Mouse (Mus musculus): ENCODE measurements around the gene Kat6b.
"Not testable (repeated sequence)": the region's sequence is repeated elsewhere in the genome, so short reads cannot be mapped to it uniquely, and the experiment has no call there.

Gene Kat6b

DNA sequence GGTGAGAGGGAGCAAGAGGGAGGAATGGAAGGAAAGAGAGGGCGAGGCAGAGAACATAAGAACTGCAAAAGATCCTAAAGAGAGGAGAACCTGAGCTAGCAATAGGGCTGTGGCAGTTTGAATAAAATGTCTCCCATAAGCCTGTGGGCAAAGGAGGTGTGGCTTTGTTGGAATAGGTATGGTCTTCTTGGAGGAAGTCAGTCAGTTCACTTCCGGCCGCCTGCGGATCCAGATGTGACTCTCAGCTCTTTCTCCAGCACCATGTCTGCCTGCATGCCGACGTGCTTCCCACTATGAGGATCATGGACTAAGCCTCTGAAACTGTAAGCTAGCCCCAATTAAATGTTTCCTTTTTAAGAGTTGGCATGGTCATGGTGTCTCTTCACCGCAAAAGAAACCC, at the start of gene Kat6b:
Kat6b (plus strand) TSS at position 204 of the 400 bp plus-strand sequence.
- no peak for DNase-seq (ENCODE audit: low spot score)

DNA sequence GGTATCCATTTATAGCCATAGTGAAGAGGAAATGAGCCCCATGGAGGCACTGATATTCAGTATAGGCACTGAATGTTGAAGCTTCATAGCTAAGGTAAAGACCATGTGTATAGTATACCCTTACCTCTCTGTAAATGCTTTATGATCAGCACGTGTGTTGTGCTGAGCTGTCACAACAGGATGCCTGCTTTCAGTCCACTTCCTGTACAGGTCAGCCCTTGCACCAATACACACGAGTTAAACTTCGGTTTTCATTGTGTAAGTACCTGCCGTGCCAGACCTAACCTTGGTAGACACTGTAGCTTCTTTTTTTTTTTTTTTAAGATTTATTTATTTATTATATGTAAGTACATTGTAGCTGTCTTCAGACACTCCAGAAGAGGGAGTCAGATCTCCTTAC, 47.8 kb upstream of the Kat6b start:
- DNase-seq (ENCODE audit: low spot score), result no peak

DNA sequence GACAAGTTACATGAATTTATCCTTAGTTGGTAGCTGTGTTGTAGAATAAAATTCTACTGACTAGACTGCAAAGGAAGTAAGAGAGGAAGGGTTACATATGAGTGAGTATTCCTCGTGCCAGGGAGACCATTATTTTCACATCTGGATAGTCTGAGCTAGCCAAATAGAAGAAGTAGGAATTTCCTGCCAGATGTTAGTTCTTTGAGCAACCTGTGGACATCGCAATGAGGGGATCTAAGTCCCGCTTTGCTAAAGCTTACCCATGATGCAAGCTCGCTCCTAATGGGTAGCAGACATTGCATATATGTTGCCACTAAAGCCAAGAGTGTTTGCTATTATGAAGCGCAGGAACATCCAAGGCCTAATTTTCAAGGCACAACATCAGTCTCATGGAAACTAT, 47.2 kb upstream of the Kat6b start:
- no peak for DNase-seq (ENCODE audit: low spot score)

DNA sequence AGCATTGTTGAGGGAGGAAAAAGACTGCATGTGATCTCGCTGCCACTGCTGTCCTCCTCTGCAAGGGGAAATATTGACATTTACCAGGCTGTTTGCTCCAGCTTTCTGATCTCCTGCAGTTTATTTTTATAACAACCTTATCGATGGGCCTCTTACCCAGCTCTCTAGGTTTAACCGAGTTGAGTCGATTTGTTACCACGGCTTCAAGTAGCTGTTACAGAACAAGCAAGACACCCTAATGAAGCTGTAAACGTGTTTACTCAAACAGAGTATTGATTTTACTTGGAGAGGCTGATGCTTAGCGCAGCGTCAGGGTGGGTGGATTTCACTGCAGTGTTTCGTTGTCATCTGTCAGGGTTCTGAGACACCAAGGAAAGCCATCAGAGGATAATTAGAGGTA, 46.5 kb upstream of the Kat6b start:
- DNase-seq (ENCODE audit: low spot score), result no peak

DNA sequence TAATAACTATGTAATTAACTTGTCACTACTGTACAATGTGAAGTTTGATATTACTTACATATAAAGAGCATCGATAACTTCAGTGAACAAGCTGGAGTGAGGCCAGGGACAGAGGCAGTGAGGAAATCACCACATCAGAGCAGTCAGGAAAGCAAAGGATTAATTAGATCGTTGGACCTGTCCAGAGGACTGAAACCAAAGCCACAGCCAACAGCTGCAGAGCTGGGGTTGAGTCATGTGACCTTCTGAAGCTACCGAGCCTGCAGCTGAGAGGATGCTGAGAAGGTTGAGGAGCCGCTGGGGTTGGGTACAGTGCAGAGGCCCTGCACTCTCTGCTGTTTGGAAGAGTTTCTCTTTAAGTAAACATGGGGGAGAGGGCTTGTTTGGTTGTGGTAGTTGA, 41.4 kb upstream of the Kat6b start:
- no peak for DNase-seq (ENCODE audit: low spot score)

DNA sequence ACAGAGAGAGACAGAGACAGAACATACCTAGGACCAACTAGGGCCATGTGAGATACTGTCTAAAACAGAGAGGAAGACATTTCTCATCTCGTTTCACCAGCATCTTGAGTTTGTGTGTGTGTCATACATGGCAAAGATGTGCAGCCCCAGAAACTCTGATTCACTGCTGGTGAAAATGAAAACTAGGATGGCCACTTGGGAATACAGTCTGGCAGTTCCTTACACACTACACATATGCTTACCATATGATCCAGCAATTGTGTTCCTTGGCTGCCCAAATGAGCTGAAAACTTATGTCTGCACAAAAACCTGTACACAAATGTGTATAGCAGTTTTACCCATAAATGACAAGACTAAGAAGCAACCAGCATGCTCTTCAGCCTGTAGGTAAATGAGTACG, 40.7 kb upstream of the Kat6b start:
- DNase-seq (ENCODE audit: low spot score), result no peak

DNA sequence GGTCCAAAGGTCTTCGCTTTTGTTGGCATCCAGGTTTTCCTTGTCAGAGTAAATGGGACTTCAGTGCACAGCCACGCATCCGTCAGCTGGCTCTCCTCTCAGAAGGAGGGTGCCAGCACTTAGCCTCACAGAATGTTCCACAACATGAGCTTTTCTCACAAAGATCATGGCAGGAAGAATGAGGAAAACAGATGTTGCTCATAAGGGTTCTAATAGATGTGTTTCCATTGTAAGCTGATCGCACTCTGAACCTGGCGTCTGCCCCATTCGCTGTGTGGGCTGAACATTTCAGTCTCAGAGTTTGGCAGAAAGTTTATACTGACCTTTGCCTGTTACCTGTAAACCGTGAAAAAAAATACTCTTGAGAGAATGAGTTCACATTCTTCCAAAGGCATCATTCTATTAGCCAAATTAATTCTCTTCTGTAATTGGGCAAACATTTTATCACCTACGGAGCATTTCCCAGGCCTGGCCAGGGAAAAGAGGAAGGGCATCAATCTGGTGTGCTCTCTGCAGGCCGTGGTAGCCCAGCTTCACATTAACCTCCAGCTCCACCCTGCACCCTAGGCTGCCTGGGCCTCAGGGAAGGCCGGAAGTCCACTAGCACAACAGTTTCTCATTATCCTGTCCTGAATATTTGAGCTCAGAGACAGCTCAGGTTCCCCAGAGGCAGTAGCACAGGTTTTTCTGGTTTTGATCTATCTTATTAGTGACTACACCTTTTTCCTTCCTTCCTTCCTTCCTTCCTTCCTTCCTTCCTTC, 39.3 kb upstream of the Kat6b start:
- DNase-seq (ENCODE audit: low spot score), result no peak

DNA sequence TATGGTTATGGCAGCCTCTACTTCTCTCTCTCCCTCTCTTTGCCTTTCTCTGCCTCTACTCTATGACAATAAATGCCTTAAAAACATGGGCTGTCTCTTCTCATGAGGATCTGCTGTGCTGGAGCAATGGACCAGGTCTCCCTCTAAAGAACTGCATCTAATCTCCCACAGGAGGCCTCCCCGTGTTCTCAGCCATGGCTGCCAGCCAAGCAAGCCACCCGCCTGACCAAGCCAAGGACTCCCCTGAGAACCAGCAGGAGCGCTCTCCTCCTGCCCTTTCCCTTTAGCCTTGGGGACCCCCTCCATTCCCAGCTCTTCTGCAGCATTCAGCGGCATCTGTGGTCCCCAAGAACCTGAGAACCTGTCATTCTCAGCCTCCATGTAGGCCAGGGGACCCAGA, 28.7 kb upstream of the Kat6b start:
- DNase-seq (ENCODE audit: low spot score), result no peak

DNA sequence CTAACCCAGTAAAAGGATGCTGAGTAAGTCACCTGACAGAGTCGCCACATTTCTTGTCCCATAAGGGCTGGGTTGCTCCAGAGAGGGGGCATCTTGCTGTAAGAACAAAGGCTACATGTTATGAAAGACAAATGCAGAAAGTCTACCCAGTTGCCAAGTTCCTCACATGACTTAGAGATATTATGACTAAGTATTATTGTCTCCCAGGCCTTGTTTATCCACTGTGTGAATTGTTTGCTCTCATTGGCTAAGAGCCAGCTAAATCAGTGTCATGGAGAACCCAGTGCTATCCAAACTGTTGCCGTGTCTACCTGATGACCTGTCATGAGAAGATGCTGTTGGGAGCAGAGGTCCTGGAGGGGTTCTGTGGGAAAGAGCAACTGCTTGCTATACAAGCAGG, 27.3 kb upstream of the Kat6b start:
- DNase-seq (ENCODE audit: low spot score), result no peak

DNA sequence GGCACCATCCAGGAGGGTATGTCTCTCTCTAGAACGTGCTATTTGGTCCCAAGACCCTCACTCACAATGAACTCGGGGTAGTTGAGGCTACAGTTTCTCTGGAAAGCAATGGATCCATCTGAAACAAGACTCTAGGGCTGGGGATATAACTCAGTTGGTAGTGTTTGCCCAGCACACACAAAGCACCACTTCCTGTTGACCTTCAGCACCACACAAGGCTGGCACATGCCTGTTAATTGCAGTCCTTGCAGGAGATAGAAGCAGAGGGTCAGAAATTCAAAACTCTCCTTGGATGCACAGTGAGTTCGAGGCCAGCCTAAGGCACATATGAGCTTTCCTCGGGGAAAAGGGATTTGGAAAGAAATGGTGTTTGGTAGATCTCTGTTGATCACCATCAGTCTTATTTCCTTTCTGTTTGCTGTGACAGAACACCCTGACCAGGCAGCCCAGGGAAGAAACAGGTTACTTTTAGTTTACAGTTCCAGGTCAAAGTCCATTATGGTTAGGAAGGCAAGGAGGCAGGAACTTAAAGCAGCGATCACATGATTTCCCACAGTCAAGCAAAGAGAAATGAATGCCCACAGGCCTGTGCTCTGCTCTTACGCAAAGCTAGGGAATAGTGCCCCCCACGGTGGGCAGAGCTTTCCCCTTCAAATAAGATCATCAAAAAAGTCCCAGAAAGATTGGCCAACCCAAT, 25.4 kb upstream of the Kat6b start:
- no peak for DNase-seq (ENCODE audit: low spot score)

DNA sequence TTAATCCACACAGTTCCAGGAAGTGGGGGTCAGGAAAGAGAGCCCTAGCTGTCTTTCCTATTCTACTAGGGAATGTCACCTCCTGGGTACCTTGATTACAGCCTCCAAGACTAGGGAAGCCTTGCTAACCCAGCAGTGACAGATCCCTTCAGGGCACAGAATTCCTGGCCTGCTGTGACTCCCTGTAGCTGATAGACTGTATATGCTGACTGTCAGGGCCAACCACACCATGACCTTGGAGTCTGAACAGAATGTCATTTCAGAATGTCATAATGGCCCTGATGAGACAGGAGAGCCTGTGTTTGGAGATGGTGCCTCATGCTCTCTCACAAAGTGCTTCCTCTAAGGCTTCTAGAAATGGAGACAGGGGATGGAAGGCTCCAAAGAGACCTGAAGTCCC, 24.7 kb upstream of the Kat6b start:
- DNase-seq (ENCODE audit: low spot score), result no peak

DNA sequence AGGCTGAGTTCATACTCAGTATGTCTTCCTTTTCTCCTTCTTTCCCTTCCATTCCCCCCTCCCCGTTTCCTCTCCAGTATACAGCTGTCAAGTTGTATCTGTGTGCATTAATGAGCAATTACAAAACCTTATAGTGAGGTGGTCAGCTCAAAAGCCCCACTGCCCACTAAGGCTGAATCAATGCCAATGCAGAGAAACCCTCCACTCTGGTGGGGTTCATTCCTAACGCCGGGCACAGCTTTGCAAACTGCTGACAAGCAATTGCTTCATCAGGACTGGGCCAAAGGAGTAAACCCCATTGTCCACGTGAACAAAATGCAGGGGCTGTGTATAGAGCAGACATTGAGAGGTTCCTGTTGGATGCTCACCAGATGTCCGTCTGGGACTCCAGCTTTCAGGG, 23.4 kb upstream of the Kat6b start:
- DNase-seq (ENCODE audit: low spot score), result no peak

DNA sequence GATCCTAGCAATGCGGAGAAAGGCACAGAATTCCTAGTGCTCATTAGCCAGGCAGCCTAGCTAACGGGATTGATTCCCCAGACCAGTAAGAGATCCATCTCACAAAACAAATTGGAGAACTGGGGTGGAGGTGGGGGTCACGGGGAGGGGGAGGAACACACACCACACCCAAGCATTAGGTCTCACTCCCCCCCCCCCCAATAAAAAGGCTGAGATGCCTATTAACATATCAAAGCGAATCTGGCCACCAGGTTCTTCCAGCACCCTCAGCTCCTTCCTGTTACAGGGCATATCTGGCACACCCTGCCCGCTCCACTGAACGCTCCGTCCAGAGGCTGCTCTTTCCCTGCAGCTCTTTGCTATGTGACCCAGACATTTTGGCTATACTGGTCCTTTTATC, 22.5 kb upstream of the Kat6b start:
- DNase-seq (ENCODE audit: low spot score), result no peak

DNA sequence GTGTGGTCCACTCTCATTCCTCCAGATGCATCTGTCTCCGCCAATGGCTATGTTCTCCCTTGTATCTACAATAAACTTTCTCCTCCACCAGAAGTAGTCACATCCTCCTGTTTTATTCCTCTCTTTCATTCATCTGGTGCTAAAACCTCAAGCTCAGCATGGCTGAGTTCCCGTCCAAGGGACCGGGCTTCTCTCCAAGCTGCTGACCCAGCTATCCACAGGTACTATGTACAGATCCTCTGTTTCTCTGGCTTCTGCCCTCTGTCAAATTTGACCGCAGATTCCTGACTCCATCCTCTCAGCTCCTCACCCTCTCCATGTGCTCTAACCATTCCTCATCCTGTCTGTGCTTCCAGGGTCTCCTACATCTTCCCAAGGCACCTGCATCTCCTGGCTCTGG, 22.1 kb upstream of the Kat6b start:
- DNase-seq (ENCODE audit: low spot score), result no peak

DNA sequence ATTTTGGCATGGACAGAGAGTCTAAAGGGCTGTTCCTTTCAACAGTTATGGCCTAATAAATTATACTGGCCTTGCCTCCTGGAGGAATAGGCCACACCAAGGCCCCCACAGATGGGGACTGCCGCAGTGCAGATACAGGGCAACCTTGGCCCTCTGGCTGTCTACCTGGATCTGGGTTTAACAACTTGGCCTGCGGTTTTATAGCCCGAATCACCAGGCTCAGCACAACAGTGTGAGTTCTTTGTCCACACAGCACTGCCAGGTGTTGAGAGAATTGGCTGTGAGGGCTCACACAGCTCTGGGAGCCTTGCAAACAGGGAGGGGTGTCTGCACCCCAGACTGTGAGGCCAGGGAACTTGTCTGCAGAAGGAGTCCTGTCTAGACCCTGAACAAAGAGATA, 18.8 kb upstream of the Kat6b start:
- DNase-seq (ENCODE audit: low spot score), result no peak

DNA sequence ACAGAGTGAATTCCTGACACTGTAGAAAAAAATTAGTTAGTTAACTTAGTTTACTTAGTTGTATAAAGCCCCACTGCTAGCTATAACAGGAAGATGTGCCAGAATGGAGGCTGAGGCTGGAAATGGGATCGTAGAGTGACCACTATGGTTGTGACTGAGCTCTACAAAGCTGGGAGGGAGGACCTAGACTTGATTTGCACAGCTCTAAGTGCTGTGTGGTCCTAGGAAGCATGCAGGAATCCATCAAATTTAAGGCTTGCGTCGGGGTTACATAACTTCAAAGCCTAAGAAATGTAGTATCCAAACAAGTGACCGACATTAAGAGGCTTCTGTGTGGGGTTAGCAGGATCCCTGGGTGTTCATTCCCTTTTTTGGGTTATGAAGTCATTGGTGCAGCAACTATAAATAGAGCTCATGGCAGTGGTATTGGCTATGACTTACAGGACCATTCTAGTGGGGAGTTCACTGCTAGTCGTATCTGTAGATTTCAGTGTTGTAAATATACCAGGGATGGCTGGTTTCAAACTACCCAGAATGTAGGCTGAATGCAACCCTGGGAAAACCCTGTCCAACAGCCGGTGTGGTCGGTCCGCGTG, 18.0 kb upstream of the Kat6b start:
- no peak for DNase-seq (ENCODE audit: low spot score)

DNA sequence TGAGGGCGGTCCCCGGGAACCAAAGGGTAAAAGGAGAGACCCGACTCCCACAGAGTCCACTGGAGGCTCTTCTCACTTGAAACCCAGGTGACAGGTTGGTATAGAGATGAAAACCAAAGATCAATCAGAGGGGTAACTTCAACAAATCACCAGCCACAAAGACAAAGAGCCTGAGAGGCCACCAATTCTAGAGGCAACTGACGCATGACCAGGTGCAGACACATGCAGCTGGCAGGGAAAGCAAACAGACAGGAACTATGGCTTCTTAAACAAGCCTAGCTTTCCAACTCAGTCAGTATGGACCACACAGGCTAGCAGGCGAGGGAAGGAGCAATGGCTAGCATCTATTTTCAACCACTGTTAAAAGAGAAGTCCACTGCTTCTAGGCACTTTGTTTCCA, 10.8 kb upstream of the Kat6b start:
- DNase-seq (ENCODE audit: low spot score), result no peak

DNA sequence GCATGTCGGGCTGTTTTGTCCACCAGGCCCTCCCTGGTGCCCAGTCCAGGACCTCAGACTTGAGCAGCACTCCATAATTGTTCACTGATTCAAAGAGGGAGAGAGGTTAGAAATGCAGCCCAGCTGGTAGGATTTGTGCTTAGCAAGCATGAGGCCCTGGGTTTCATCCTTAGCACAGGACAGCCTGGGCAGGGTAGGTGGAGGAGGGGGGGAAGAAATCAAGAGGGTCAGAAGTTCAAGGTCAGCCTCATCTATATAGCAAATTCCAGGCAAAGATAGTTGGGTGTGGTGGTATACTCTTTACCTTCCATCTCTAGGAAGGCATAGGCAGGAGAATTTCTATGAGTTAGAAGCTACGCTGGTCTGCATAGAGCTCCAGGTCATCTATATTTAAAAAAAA, 9.3 kb upstream of the Kat6b start:
- no peak for DNase-seq (ENCODE audit: low spot score)

DNA sequence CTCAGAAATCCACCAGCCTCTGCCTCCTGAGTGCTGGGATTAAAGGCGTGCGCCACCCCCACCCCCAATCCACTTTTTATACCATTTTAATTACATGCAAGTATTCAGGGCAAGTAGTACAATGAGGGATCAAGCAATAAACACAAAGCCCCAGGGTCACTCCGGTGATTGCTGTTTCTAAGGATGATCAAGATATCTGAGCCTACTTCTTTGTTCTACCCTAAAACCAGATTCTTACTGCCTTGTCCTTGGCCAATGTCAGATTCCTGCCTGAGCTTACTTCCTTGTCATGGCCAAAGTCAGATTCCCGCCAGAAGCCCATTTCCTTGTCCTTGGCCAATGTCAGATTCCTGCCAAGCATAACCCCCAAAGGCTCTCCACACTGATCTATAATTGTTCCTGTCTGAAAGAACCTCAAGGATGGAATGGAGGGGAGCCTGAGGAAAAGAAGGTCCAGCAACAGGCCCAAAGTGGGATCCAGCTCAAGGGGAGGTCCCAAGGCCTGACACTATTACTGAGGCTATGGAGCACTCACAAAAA, 6.6 kb upstream of the Kat6b start:
- not testable (repeated sequence) for DNase-seq (ENCODE audit: low spot score)

DNA sequence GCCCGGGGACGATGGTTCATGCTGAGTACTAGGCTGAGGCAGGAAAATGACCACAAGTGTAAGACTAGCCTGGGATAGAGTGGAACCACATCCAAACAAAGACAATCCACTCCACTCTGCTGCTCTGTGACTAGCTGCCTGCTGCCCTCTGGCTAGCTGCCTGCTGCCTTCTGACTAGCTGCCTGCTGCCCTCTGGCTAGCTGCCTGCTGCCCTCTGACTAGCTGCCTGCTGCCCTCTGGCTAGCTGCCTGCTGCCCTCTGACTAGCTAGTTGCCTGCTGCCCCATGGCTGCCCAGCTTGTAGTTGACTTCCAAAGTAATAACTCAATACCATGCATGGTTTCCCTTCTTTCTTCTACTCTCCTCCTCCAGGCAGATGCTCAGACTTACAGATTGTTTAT, 4.1 kb upstream of the Kat6b start:
- no peak for DNase-seq (ENCODE audit: low spot score)

DNA sequence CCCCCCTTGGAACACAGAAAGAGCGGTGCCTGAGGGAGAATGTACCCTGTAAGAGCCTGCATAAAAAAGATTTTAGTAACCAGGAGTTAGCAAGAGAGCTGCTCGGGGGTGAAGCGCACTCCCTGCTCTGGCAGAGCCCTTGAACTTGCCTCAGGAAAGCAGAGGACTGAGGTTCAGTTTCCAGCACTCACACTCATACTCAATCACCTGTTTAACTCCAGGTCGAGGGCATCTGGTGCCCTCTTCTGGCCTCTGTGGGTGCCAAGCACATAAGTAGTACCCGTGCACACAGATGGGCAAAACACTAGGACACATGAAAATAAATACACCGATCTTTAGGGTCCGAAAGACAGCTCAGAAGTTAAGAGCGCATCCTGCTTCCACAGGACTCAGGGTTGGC, 1.7 kb upstream of the Kat6b start:
- no peak for DNase-seq (ENCODE audit: low spot score)

DNA sequence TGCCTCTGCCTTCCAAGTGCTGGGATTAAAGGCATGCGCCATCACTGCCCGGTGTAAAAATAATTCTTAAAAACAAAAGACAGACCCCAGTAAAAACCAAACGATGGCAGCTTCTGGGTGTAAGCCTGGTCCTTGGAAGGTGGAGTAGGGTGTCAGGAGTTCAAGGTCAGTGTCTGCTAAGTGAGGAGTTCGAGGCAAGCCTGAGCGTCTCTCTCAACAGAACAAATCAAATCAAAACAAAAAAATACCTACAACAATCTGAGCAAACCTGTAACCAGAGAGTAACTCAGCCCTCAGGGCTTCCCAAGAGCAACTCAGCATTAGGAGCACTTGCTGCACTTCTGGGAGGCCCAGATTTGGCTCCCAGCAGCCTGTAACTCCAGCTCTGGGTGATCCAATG, 1.0 kb upstream of the Kat6b start:
- DNase-seq (ENCODE audit: low spot score), result no peak

DNA sequence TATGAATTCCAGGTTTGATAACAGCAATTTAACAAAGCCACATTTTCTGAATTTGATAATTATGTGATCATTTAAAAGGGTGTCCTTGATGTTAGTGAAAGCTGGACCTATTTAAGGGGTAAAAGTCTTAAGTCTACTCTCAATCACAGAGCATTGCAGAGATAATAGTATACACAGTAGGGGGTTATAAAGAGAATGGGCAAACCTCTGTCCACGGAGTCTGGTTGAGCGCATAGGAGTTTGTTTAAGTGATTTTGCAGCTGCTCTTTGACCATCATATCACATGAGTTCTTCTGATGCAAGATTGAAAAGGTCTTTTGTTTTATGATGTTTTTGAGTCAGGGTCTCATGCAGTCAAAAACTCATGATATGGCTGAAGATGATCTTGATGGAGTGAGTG, 3.0 kb downstream of the Kat6b start:
- no peak for DNase-seq (ENCODE audit: low spot score)

Measured in spleen, adult 12 weeks (tissue).